Mouse (Mus musculus): ENCODE results near the gene Sac3d1. TPM values are rescaled to one million over a fixed set of nuclear protein-coding genes. Genes with fewer than 3 reads are reported as not detected.
A peak's percentile ranks its signal among the peaks of the same experiment; 100 is the strongest.

The Sac3d1 gene
- total RNA-seq, 2 experiments from 2014 or later = 5.5 to 16.9 TPM

DNA sequence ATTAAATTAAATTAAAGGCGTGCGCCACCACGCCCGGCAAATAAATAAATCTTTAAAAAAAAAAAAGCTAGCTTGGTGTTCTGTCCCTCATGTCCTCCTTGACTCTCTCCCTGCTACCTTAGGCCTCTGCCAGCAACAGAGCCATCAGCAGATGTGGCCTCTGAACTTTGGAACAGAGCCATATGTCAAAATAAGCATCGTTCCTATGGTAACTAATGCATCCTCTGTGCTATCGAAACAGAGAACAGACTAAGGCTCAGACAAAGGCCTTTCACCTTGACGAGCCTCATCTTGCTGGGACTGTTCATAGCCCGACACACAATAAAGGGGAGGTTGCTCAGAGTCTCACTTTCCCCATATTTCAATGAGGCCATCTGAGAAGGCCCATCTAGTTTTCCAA lies 4.9 kb upstream of the Sac3d1 start:
- no peak for ATAC-seq (replicated peaks; ENCODE audit: poor library complexity)

DNA sequence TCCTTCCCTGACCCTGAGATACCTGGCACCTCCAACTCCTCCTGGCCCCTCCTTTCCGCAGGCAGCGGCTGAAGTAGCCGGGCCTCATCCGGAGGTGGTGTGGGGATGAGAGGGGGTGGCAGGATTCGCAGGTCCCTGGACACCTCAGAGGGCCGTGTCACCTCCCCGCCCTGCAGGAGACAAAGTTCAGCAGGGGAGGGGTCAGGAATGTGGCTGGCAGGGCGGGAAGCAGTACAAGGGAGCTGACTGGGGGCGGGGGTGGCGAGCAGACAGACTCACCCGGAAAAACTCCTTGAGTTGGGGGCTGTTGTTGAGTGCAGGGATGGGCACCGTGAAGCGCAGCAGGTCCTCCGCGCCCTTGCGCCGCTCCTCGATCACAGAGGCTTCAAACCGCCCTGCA lies 3.3 kb upstream of the Sac3d1 start:
- no peak for ATAC-seq (replicated peaks; ENCODE audit: poor library complexity)

DNA sequence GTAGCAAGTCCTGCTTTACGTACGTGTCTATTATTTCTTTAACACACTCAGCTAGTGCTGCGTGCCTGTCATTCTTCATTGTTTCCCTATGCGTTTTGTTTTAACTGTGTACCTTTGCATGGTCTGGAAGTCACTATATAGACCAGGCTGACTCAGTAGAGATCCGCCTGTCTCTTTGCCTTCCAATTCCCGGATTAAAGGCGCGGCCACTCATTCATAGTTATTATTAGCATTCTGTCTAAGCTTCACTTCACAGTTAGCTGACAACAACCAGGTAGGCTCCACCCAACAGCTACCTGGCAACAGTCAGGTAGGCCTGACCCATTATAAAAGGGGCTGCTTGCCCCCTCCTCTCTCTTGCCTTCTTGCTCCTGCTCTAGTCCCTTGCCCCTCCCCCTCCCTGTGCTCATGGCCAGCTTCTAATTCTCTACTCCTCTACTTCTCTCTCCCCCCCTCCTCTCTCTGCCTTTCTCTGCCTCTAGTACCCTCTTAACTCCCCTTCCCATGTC lies 281 bp upstream of the Sac3d1 start:
- no peak for ATAC-seq (replicated peaks; ENCODE audit: poor library complexity)

- no peak for ATAC-seq (replicated peaks; ENCODE audit: poor library complexity)
Measured at GRCm38 (mm10) chr19:6117346-6117985, 984 bp downstream of the Sac3d1 start.

- ATAC-seq (replicated peaks; ENCODE audit: poor library complexity) = no peak
Measured at GRCm38 (mm10) chr19:6116113-6116850, 2.2 kb downstream of the Sac3d1 start.

DNA sequence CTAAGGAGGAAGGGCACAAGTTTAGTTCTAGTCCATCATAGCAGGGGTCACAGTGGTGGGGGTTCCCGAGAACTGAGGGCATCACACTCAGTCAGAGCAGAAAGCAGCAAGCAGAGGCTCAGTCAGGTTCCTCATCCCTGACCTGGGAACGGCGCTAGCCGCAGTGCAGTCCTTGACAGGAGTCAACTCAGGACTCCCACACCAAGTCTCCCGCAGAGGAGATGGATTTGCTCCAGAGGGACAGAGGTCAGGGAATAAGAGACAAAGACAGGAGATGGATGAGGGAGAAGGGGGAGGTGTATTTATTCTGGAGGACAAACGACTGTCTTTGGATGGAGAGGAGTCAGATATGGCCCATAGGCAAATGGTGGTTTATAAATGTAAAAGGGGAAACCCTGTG lies 5.3 kb downstream of the Sac3d1 start:
- no peak for ATAC-seq (replicated peaks; ENCODE audit: poor library complexity)

DNA sequence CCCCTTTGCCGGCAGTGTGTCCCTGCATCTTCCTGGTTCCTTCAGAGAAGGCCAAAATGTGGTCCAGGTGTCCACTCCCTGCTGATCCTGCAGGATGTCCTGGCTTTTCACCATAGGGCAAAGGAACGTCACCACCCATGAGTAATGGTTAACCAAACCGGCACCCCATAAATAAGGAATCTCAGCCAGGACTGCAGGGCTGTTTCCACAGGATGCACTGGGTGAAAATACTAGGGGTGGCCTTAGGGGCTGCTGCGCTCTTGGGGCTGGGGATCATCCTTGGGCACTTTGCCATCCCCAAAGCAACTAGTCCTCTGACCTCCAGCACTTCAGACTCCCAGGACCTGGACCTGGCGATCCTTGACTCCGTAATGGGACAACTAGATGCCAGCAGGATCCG lies 12.9 kb downstream of the Sac3d1 start, which contains the start of gene Naaladl1:
TSS of gene Naaladl1 (plus strand) at position 197 of the 400 bp plus-strand sequence.
- no peak for ATAC-seq (replicated peaks; ENCODE audit: poor library complexity)

GRCm38 (mm10) chr19:6104476-6104875 lies 14.0 kb downstream of the Sac3d1 start:
- peak; percentile 26; the same call in 1 of the 2 replicates for ATAC-seq (replicated peaks; ENCODE audit: poor library complexity)

DNA sequence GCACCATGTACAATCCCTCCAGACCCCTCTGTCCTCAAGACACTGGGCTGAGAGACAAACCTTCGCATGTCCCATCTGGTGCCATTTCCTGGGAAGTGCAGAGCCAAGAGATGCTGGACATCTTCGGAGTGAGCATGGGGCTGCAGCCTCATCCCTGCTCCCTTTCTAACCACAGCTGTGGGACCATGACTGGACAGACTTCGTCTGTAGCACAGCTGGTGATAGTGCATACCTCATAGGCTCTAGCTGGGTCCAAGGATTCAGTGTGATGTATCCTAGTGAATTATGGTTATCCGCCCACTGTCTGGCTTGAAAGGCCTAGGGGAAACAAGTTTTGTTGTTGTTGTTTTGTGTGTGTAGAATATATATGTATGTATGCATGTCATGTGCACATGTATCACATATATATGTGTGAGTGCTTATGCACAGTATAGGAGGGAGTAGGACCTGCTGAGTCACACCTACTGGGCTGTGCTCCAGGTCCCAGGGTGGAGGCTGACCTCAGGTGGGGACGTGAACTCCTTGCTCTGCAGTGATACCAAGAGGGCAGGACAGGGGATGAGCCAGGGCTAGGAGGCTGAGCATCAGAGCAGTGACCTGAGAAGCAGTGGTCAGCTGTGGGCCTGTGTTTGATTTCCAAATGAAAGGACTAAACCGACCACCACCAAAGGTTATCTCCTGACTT lies 16.1 kb downstream of the Sac3d1 start:
- peak; percentile 72 for ATAC-seq (replicated peaks; ENCODE audit: poor library complexity)

DNA sequence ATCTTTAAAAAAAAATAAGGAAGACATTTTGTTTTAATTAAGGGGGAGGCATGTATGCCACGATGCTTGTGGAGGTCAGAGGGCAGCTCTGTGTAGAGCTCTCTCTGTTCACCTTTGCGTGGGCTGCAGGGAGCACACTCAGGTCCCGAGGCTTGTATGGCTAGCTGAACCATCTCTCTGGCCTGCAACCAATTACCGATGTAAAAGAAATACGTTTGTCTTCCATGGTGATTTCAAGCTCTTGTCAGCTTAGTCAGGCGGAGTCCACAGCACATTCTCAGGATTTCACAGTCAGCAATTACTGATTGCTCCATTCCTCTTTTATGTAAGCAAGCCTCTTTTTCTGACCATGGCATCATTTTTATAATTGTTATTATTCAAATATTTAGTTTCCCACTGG lies 17.3 kb downstream of the Sac3d1 start:
- no peak for ATAC-seq (replicated peaks; ENCODE audit: poor library complexity)

GRCm38 (mm10) chr19:6097847-6098246 lies 20.6 kb downstream of the Sac3d1 start:
- 0 out of 2 replicates have a peak, but pooled peaks have one; percentile 14 for ATAC-seq (replicated peaks; ENCODE audit: poor library complexity)

DNA sequence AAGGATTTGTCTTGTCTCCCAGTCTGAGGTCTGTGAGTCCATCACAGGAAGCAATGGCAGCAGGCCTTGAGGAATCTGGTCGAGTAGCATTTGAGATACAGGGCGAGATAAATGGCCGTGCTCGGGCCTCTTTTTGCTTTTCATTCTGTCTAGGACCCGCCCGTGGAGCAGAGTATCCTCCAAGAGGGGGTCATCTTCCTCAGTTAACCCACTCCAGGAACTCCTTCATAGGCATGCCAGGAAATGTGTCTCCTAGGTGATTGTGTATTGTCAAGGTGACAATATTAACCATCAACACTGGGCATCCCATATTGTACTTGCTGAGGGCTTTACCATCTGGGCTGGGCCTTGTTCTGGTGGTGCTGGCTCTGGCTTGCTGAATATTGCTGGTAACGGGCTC lies 24.3 kb downstream of the Sac3d1 start, which contains the start of gene AC131692.1:
TSS of gene AC131692.1 (plus strand) at position 301 of the 400 bp plus-strand sequence.
- no peak for ATAC-seq (replicated peaks; ENCODE audit: poor library complexity)

DNA sequence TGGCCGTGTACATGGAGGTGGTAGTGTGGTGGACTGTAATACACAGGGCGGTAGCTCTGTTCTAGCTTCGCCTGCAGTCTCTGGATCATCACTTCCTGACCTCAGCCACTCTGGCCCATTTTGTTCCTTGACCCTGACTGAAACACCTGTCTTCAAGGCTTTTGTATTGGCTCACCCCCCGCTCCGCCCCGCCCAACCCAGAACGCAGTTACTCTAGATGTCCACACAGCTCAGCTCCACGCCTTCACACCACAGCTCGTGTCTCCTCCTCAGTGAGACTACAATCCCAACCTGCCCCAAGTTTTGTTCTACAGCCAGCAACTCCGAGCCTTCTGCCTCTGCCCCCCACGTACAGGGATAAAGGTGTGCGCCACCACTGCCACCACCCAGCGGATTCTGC lies 29.6 kb downstream of the Sac3d1 start:
- no peak for ATAC-seq (replicated peaks; ENCODE audit: poor library complexity)

- ATAC-seq (replicated peaks; ENCODE audit: poor library complexity) = peak; percentile 82
Measured at GRCm38 (mm10) chr19:6085417-6085879, 33.0 kb downstream of the Sac3d1 start.

GRCm38 (mm10) chr19:6084478-6085248 lies 33.8 kb downstream of the Sac3d1 start, which contains the start of the genes Zfpl1 and Cdca5:
TSS of gene Zfpl1 (minus strand) at chr19:6084956.
TSS of gene Cdca5 (plus strand) at chr19:6084983.
- peak; percentile 95 for ATAC-seq (replicated peaks; ENCODE audit: poor library complexity)

DNA sequence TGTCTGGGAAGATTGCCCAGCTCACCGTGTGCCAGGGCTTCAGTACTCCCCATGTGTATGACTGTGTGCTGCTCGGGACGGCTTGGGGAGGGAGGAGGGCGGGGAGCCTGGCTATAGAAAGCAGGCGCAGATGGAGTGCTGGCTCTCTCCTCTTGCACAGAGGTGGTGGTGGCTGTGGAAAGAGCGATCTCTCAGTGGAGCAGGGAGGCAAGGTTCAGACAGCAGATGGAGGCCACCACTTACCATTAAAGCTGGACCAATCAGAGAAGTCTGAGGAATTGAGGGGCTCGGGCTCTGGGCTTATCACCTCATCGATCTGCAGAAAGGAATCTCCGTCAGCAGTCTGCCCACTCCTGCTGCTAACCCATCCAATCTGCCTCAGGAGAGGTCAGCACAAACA lies 36.3 kb downstream of the Sac3d1 start, which contains the start of gene Gm28374:
TSS of gene Gm28374 (minus strand) at position 101 of the 400 bp plus-strand sequence.
- ATAC-seq (replicated peaks; ENCODE audit: poor library complexity) = no peak

GRCm38 (mm10) chr19:6079983-6080480 lies 38.4 kb downstream of the Sac3d1 start, which contains the start of gene Tmem262:
TSS of gene Tmem262 (plus strand) at chr19:6080033.
- no peak for ATAC-seq (replicated peaks; ENCODE audit: poor library complexity)

DNA sequence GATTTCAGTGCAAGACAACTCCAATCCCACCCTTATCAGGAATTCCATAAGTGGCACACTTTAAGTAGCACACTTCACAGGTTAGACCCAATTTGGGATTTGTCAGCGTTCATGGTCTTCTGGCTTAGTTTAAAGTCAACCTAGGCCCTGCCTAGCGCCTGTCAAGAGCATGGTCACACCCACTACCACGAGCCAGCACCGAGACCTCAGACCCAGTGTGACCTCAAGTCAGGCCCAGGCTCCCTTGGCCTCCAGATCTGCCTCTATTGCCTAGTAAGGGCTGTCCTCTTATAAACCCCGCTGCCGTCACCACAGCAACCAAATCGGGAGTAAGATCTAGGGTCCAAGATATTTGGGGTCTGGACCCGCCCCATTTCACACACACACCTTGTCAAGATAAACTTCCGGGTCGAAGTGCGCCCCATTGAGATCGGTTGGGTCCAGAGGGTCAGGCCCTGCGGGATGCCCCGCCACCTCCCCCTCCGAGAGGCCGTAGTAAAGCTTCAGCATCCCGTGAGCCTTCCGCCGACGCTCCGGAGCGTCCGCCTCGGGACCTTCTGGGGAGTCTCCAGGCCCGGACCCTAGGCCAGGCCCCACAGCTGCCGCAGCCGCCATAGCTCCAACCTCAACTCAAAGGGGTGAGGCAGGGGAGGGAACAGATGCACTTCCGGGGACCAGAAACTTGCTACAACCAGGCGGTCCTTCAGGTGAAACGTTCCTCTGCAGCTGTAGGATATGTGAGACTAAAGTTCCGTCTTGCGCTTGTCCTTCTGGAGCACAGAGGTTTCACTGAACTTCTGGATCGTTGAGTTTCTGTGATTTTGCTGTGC lies 41.7 kb downstream of the Sac3d1 start, which contains the start of gene Vps51:
TSS of gene Vps51 (minus strand) at position 668 of the 830 bp plus-strand sequence.
- peak; percentile 99 for ATAC-seq (replicated peaks; ENCODE audit: poor library complexity)

DNA sequence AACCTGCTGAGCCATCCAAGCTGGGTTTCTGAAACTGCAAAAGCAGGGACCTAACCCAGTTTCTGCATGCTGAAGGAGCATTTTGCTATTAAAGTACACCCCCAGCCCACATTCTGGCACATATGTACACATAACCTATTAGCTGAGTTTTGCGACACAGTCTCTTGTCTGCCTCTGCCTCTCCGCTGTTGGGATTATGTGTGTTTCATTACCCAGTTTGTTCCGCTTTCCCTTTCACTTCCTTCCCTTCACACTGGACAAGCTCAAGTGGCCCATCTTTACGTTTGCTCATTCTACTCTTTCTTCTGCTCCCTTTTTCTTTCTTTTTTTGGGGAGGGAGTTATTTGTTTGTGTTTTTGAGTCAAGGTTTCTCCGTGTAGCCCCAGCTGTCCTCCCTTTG lies 44.6 kb downstream of the Sac3d1 start:
- no peak for ATAC-seq (replicated peaks; ENCODE audit: poor library complexity)
